Mouse (Mus musculus): Measurements from ENCODE around the gene Pex11g.

DNA sequence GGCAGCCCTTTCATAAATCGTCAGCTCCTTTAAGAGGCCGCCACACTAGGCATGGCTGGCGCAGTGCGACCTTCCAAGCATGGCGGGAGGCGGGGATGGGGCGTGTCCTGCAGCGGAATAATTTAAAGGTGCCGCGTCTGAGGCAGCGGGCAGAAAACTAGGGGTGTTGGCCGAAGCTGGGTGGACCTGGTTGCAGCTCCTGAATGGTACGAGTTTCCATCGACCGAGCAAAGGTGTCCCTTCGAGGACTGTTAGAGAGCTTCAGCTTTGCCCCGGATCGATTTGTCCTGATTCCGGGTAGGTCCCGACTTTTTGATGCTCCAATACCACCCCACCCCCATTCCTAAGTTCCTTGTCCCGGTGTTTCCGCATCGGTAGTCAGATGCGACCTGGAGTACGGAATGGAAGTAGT lies 47.8 kb upstream of the Pex11g start, which contains the start of gene Pnpla6:
- TF ChIP-seq MYC (IDR thresholded peaks at IDR 0.05; ENCODE audit: low read depth, low read length) (no peak), CTCF (conservative IDR thresholded peaks at IDR 0.05 in 1 of 2, IDR thresholded peaks at IDR 0.05 in 1 of 2; ENCODE audit: low read depth in 2 of 2, low read length in 2 of 2) (no peak), EP300 (IDR thresholded peaks at IDR 0.05; ENCODE audit: low read length) (no peak), POLR2A (IDR thresholded peaks at IDR 0.05; ENCODE audit: low read depth, low read length) (peak; percentile 71)

Measured in CH12.LX (cell line).